Mouse (Mus musculus): ENCODE measurements around the gene Arl14ep. TPM values are rescaled to one million over a fixed set of nuclear protein-coding genes. Genes with fewer than 3 reads are reported as not detected.

Arl14ep gene
- total and polyA plus RNA-seq, 2 experiments from 2014 or later = 26.9 to 27.8 TPM

DNA sequence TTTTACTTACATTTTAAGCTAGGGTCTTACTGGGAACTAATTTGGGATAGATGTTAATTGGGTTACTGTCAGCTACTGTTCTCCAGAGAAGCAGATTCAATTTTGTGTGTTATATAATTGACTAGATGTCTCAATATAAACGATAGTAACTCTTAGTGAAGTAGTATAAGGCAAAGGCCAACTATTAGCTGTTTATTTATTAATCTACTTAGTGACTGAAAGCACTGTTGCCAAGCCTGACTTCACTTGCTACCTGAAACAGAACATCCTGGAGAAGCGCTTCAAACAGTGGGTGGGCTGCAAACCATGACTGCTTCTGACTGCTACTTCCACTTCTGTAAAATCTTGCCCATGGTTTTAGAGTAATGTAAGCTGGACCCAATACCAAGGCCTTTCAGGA is 13.2 kb downstream of the Arl14ep start:
- H3K36me3 ChIP-seq (ENCODE audit: insufficient read depth, low read length) = peaks cover 13% of the 10 kb centered on the region
- no peaks in the 10 kb centered on the region for H3K4me1 ChIP-seq (ENCODE audit: insufficient read depth, low read length)
- no peak overlapping the region for H3K9ac ChIP-seq (replicated peaks; ENCODE audit: low read length, poor library complexity, severe bottlenecking)
- TF ChIP-seq CTCF (IDR thresholded peaks at IDR 0.05) = no peak
- DNase-seq (ENCODE audit: low spot score) (no peak), ATAC-seq (ENCODE audit: low FRiP score) (no peak)
- H3K27ac ChIP-seq (ENCODE audit: low read depth, low read length) = no peak overlapping the region
- no peak overlapping the region for H3K4me2 ChIP-seq (ENCODE audit: low read depth, low read length, poor library complexity, severe bottlenecking)
- no peaks in the 10 kb centered on the region for H3K27me3 ChIP-seq (ENCODE audit: insufficient read depth, low read length)
- H3K4me3 ChIP-seq (ENCODE audit: low read depth, low read length) = no peak overlapping the region
- no peaks in the 10 kb centered on the region for H3K9me3 ChIP-seq (ENCODE audit: low read length)
- 88% methylated on average over 2 of the region's 2 CpGs for WGBS

DNA sequence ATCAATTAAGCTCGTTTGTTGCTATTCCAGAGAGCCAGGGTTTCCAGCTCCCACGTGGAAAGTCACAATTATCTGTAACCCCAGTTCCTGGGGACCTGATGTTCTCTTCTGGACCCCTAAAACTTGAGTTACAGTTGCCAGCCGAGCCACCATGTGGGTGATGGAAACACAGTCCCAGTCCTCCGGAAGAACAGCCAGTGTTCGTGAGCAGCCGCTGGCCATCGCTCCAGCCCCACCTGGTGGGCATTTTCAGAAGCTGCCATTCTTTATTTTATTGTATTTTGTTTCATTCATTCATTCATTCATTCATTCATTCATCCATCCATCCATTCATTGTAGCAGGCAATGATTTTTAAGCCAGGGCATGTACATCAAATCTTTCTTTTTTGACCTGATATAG is 14.0 kb downstream of the Arl14ep start:
- H3K4me3 ChIP-seq (ENCODE audit: low read depth, low read length) = no peak overlapping the region
- no peaks in the 10 kb centered on the region for H3K27me3 ChIP-seq (ENCODE audit: insufficient read depth, low read length)
- H3K36me3 ChIP-seq (ENCODE audit: insufficient read depth, low read length) = peaks cover 13% of the 10 kb centered on the region
- no peak overlapping the region for H3K4me2 ChIP-seq (ENCODE audit: low read depth, low read length, poor library complexity, severe bottlenecking)
- DNase-seq (ENCODE audit: low spot score) (peak; percentile 48), ATAC-seq (ENCODE audit: low FRiP score) (no peak)
- no peaks in the 10 kb centered on the region for H3K9me3 ChIP-seq (ENCODE audit: low read length)
- 44% methylated on average over 7 of the region's 7 CpGs for WGBS
- peak; percentile 76 for TF ChIP-seq CTCF (IDR thresholded peaks at IDR 0.05)
- no peaks in the 10 kb centered on the region for H3K4me1 ChIP-seq (ENCODE audit: insufficient read depth, low read length)
- H3K9ac ChIP-seq (replicated peaks; ENCODE audit: low read length, poor library complexity, severe bottlenecking) = no peak overlapping the region
- no peak overlapping the region for H3K27ac ChIP-seq (ENCODE audit: low read depth, low read length)

DNA sequence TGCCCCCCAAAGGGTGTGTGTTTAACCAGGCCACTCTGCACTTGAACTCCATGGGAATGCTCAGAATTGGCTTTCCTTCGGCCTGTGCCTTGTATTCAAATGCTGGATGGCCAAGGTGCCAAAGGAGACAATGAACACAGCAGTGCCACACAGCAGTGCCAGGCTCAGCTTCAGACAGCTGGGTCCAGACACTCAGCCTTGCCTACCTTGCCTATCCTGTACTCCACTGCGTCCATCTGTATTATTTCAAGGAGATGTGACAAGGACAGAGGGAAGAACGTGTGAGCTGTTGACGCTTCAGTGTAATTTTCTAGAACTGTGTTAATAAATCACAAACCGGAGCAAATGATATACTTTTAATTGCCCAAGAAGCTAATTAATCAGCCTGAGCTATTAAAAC is 14.8 kb downstream of the Arl14ep start:
- DNase-seq (ENCODE audit: low spot score) (no peak), ATAC-seq (ENCODE audit: low FRiP score) (no peak)
- Histone ChIP-seq H3K9me3 (ENCODE audit: low read length) (no peaks in the 10 kb centered on the region), H3K4me1 (ENCODE audit: insufficient read depth, low read length) (no peaks in the 10 kb centered on the region), H3K4me3 (ENCODE audit: low read depth, low read length) (no peak overlapping the region), H3K9ac (replicated peaks; ENCODE audit: low read length, poor library complexity, severe bottlenecking) (no peak overlapping the region), H3K27me3 (ENCODE audit: insufficient read depth, low read length) (no peaks in the 10 kb centered on the region), H3K36me3 (ENCODE audit: insufficient read depth, low read length) (peaks cover 5% of the 10 kb centered on the region; the same call in 1 of the 2 replicates), H3K27ac (ENCODE audit: low read depth, low read length) (no peak overlapping the region), H3K4me2 (ENCODE audit: low read depth, low read length, poor library complexity, severe bottlenecking) (no peak overlapping the region)
- 88% methylated on average over 5 of the region's 5 CpGs for WGBS
- no peak for TF ChIP-seq CTCF (IDR thresholded peaks at IDR 0.05)

DNA sequence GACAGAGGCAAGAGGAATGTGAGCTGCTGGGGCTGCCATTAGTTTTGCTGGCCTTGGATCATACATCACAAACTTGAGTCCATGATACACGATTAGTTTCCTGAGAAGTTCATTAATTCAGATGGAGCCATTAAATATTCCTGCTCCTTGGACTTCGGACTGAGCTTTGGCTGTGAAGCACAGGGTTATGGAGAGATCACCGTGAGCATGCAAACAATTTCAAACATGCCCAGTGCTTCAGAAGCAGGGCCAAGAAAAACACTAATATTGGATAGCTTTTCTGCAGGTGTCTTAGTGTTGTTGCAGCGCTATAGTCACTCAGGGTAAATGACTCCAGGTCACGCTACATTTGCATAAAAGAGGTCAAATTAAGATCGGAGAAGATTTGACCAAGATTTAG is 15.3 kb downstream of the Arl14ep start:
- Histone ChIP-seq H3K4me2 (ENCODE audit: low read depth, low read length, poor library complexity, severe bottlenecking) (no peak overlapping the region), H3K9me3 (ENCODE audit: low read length) (no peaks in the 10 kb centered on the region), H3K27me3 (ENCODE audit: insufficient read depth, low read length) (no peaks in the 10 kb centered on the region), H3K9ac (replicated peaks; ENCODE audit: low read length, poor library complexity, severe bottlenecking) (no peak overlapping the region), H3K4me3 (ENCODE audit: low read depth, low read length) (no peak overlapping the region), H3K27ac (ENCODE audit: low read depth, low read length) (no peak overlapping the region), H3K4me1 (ENCODE audit: insufficient read depth, low read length) (no peaks in the 10 kb centered on the region), H3K36me3 (ENCODE audit: insufficient read depth, low read length) (0 out of 2 replicates have a peak, but pooled peaks cover 4% of the 10 kb centered on the region)
- no peak for TF ChIP-seq CTCF (IDR thresholded peaks at IDR 0.05)
- WGBS = 87% methylated on average over 6 of the region's 6 CpGs
- ATAC-seq (ENCODE audit: low FRiP score) = no peak
- DNase-seq (ENCODE audit: low spot score) = no peak

DNA sequence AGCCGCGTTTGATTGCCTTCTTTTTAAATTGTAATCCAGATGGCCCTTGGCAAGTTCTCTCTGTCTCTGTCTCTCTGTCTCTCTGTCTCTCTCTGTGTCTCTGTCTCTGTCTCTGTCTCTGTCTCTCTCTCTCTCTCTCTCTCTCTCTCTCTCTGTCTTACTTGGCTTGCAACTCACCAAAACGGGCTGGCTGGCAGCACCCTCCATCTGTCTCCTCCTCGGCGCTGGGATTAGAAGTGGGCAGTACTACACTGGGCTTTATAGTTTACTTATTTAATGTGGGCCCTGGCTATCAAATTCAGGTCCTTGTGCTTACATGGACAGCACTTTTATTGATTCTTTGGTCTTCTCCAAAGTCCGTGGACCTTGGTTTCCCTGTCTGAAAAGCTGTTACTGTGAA is 18.1 kb downstream of the Arl14ep start:
- no peaks in the 10 kb centered on the region for H3K4me1 ChIP-seq (ENCODE audit: insufficient read depth, low read length)
- no peak overlapping the region for H3K27ac ChIP-seq (ENCODE audit: low read depth, low read length)
- no peak for ATAC-seq (ENCODE audit: low FRiP score)
- no peak overlapping the region for H3K4me2 ChIP-seq (ENCODE audit: low read depth, low read length, poor library complexity, severe bottlenecking)
- no peaks in the 10 kb centered on the region for H3K9me3 ChIP-seq (ENCODE audit: low read length)
- WGBS = 68% methylated on average over 6 of the region's 6 CpGs
- TF ChIP-seq CTCF (IDR thresholded peaks at IDR 0.05) = no peak
- DNase-seq (ENCODE audit: low spot score) = no peak
- H3K36me3 ChIP-seq (ENCODE audit: insufficient read depth, low read length) = no peaks in the 10 kb centered on the region
- no peak overlapping the region for H3K4me3 ChIP-seq (ENCODE audit: low read depth, low read length)
- H3K27me3 ChIP-seq (ENCODE audit: insufficient read depth, low read length) = no peaks in the 10 kb centered on the region
- no peak overlapping the region for H3K9ac ChIP-seq (replicated peaks; ENCODE audit: low read length, poor library complexity, severe bottlenecking)

DNA sequence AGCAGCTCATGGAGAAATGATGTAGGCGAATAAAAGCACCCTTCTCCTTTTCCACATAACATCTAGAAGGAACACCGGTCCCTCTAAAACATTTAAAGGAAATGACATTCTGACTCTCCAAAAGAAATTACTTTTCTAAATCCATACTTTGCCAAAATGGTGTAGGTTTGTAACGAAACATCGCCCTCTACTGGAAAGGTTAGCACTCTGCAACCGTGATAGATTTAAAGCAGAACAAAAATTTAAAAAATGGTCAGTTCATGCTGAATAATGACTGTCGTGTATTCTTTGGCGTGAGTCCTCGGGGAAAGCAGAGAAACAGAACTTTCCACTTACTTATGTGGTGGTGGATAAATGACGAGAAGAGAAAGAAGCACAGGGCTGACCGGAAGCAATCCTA is 18.6 kb downstream of the Arl14ep start:
- Histone ChIP-seq H3K9ac (replicated peaks; ENCODE audit: low read length, poor library complexity, severe bottlenecking) (no peak overlapping the region), H3K4me1 (ENCODE audit: insufficient read depth, low read length) (no peaks in the 10 kb centered on the region), H3K4me3 (ENCODE audit: low read depth, low read length) (no peak overlapping the region), H3K4me2 (ENCODE audit: low read depth, low read length, poor library complexity, severe bottlenecking) (no peak overlapping the region), H3K36me3 (ENCODE audit: insufficient read depth, low read length) (no peaks in the 10 kb centered on the region), H3K27ac (ENCODE audit: low read depth, low read length) (no peak overlapping the region), H3K27me3 (ENCODE audit: insufficient read depth, low read length) (no peaks in the 10 kb centered on the region), H3K9me3 (ENCODE audit: low read length) (no peaks in the 10 kb centered on the region)
- 0 out of 2 replicates have a peak, but pooled peaks have one; percentile 6 for ATAC-seq (ENCODE audit: low FRiP score)
- 11% methylated on average over 10 of the region's 10 CpGs for WGBS
- TF ChIP-seq CTCF (IDR thresholded peaks at IDR 0.05) = peak; percentile 96
- peak; percentile 84 for DNase-seq (ENCODE audit: low spot score)
